Mouse (Mus musculus): ENCODE results near the gene Nutf2-ps1. TPM values are rescaled to one million over a fixed set of nuclear protein-coding genes. Genes with fewer than 3 reads are reported as not detected.
"Not testable (repeated sequence)": the region's sequence is repeated elsewhere in the genome, so short reads cannot be mapped to it uniquely, and the experiment has no call there.

Gene Nutf2-ps1
- total and polyA plus RNA-seq, 3 experiments = 50.8 to 509 (median 220) TPM

DNA sequence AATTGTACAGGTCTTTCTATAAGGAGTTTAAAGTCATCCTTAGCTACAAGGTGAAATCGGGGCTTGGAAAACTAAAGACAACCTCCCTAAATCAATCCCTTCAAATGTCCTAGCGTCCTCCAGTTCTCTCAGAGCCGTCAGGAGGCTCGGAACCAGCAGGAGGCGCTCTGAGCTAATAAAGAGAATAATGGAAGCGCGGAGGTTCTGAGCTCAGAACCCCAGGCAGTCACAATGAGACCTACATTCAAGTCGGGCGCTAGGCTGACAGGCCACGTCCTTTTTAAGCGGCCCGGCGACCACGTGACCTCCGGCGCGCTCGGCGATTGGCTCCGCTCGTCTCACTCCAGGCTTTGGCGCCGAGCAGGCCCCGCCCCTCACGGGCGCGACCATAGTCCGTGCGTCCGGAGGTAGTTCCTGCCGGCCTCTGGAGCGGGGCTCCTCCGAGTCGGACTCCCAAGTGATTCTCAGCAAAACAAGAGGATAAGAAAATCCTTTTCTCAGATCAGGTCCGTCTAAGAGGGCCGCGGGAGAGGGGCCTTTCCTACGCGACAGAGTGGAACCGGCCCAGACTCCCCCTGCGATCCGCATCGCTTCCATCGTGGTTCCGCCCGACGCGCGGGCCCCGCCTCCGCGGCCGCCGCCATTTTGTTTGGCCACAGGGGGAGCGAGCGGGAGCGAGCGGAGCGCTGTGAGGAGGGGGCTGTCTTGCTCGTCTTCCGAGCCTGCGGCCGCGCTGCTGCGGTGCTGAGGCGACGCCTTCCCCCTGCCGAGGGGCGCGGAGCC, 11.1 kb upstream of the Nutf2-ps1 start, which contains the start of gene Smc3 (continued):
- TF ChIP-seq HCFC1 (IDR thresholded peaks at IDR 0.05; ENCODE audit: low read depth, low read length) = peak; percentile 70
- TF ChIP-seq MEF2A (IDR thresholded peaks at IDR 0.05; ENCODE audit: borderline replicate concordance, low read depth, low read length) = peak; percentile 56; the same call in 1 of the 2 replicates
- 0 out of 2 replicates have a peak, but pooled peaks have one; percentile 72 for TF ChIP-seq E2F4 (IDR thresholded peaks at IDR 0.05; ENCODE audit: insufficient replicate concordance, low read depth, low read length)
- TF ChIP-seq RCOR1 (conservative IDR thresholded peaks at IDR 0.05; ENCODE audit: low read depth, low read length) = peak; percentile 62; the same call in 1 of the 2 replicates
- TF ChIP-seq SMC3 (IDR thresholded peaks at IDR 0.05; ENCODE audit: low read depth, low read length) = peak; percentile 70
- no peak for TF ChIP-seq MAFK (IDR thresholded peaks at IDR 0.05; ENCODE audit: insufficient replicate concordance, low read length)
- TF ChIP-seq ELF1 (IDR thresholded peaks at IDR 0.05; ENCODE audit: low read depth, low read length) = peak; percentile 53; the same call in 1 of the 2 replicates
- TF ChIP-seq NELFE (IDR thresholded peaks at IDR 0.05; ENCODE audit: low read depth, low read length) = peak; percentile 95
- peak; percentile 34; the same call in 1 of the 2 replicates for TF ChIP-seq MAZ (IDR thresholded peaks at IDR 0.05; ENCODE audit: low read depth, low read length)
- TF ChIP-seq TBP (conservative IDR thresholded peaks at IDR 0.05; ENCODE audit: low read depth, low read length) = peak; percentile 98
- TF ChIP-seq ZKSCAN1 (IDR thresholded peaks at IDR 0.05; ENCODE audit: borderline replicate concordance, low read depth, low read length) = no peak

DNA sequence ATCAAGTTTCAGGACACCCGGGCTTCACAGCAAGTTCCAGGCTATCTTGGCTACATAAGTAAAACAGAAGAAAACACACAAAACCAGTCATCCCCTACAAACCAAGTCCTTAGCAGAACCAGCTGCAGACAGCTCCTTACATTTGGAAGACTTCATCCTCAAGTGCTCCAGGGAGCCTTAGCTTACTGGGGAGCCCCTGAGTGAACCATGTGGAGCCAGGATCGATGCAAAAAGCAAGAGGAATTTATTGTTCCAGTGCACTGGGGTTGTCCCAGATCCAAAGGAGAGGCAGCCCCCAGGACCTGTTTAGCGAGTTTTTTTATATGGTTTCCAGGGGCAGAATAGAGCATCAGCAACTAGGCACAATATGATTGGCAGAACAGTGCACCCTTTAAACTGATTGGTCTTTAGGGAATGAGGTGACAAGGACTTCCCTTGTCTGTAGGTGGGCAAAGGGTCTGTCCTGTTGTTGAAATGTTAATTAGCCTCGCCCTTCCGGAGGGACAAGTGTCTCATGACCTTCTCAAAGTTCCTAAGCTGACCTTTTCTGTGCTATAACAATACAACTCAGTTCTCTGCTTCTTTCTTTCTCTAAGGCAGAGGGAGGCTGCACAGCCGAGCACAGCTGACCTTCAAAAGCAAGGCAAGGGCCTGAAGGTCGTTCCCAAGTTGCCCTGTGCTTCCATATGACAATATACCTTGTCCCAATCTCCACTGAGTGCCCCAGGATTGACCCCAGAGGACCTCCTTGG, 8.0 kb upstream of the Nutf2-ps1 start:
- Histone ChIP-seq H3K27me3 (replicated peaks) (peaks cover 3% of the 10 kb centered on the region), H3K36me3 (replicated peaks in 1 of 2; ENCODE audit: control insufficient read depth in 1 of 2, insufficient read depth in 1 of 2, low read length in 1 of 2) (peaks cover 0 to under 1% of the 10 kb centered on the region in 2 experiments), H3K9ac (ENCODE audit: insufficient read depth, low read depth) (no peak overlapping the region), H3K27ac (ENCODE audit: insufficient read depth, low read depth) (no peak overlapping the region), H3K4me1 (ENCODE audit: control insufficient read depth in 1 of 2, insufficient read depth in 2 of 2) (peaks cover 0 to 5% of the 10 kb centered on the region in 2 experiments; a peak in 2 of 4 replicates), H3K9me3 (replicated peaks; ENCODE audit: low read length) (peaks cover 3% of the 10 kb centered on the region), H3K4me2 (ENCODE audit: insufficient read depth, low read depth, poor library complexity, severe bottlenecking) (no peak overlapping the region), H3K79me2 (replicated peaks; ENCODE audit: control insufficient read depth, extremely low read depth, insufficient read depth, poor library complexity, severe bottlenecking) (peaks cover 17% of the 10 kb centered on the region), H3K4me3 (replicated peaks in 1 of 3; ENCODE audit: low read depth in 2 of 3, low read length in 2 of 3, poor library complexity in 1 of 3) (no peak overlapping the region)
- dilution Hi-C loops (cut with MboI; ENCODE audit: extremely low pct_ligation_motif_present, extremely low pct_unique_long_range_greater_than_20kb, low sequenced_read_pairs) = no loop called here
- in situ Hi-C loops (cut with MboI; ENCODE audit: low pct_ligation_motif_present, low pct_unique_long_range_greater_than_20kb, low sequenced_read_pairs) = loop anchor here (25.0 kb wide), 1 partner anchor 335 kb away; no protein-coding TSS in a partner anchor
- TF ChIP-seq BHLHE40 (IDR thresholded peaks at IDR 0.05; ENCODE audit: low read depth, low read length) (no peak), MXI1 (IDR thresholded peaks at IDR 0.05; ENCODE audit: low read depth, low read length) (no peak), NRF1 (IDR thresholded peaks at IDR 0.05; ENCODE audit: low read depth, low read length) (no peak), POLR2A (IDR thresholded peaks at IDR 0.05; ENCODE audit: low read depth, low read length) (no peak), IRF4 (IDR thresholded peaks at IDR 0.05; ENCODE audit: low read depth, low read length) (no peak), MAZ (IDR thresholded peaks at IDR 0.05; ENCODE audit: low read depth, low read length) (no peak), MAFK (IDR thresholded peaks at IDR 0.05; ENCODE audit: insufficient replicate concordance, low read length) (no peak), UBTF (IDR thresholded peaks at IDR 0.05; ENCODE audit: low read depth, low read length) (no peak), SMC3 (IDR thresholded peaks at IDR 0.05; ENCODE audit: low read depth, low read length) (no peak), MAX (IDR thresholded peaks at IDR 0.05; ENCODE audit: low read length) (no peak), JUND (conservative IDR thresholded peaks at IDR 0.05; ENCODE audit: low read depth, low read length) (no peak), USF1 (IDR thresholded peaks at IDR 0.05; ENCODE audit: low read depth, low read length) (no peak), GABPA (IDR thresholded peaks at IDR 0.05; ENCODE audit: insufficient replicate concordance, low read depth, low read length) (no peak)
- no peak for DNase-seq (ENCODE audit: extremely low read depth)

DNA sequence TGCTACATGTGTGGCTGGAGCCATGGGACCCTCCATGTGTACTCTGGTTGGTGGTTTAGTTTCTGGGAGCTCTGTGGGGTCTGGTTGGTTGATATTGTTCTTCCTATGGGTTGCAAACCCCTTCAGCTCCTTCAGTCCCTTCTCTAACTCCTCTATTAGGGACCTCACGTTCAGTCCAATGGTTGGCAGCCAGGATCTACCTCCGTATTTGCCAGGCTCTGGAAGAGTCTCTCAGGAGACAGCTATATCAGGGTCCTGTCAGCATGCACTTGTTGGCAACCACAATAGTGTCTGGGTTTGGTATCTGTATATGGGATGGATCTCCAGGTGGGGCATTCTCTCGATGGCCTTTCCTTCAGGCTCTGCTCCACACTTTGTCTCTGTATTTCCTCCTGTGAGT, 1.2 kb downstream of the Nutf2-ps1 start:
- H3K79me2 ChIP-seq (replicated peaks; ENCODE audit: control insufficient read depth, extremely low read depth, insufficient read depth, poor library complexity, severe bottlenecking); H3K27me3 ChIP-seq (replicated peaks); H3K36me3 ChIP-seq (replicated peaks in 1 of 2; ENCODE audit: control insufficient read depth in 1 of 2, insufficient read depth in 1 of 2, low read length in 1 of 2); H3K4me1 ChIP-seq (ENCODE audit: control insufficient read depth in 1 of 2, insufficient read depth in 2 of 2); DNase-seq (ENCODE audit: extremely low read depth); H3K27ac ChIP-seq (ENCODE audit: insufficient read depth, low read depth); dilution Hi-C loops (cut with MboI; ENCODE audit: extremely low pct_ligation_motif_present, extremely low pct_unique_long_range_greater_than_20kb, low sequenced_read_pairs); H3K9ac ChIP-seq (ENCODE audit: insufficient read depth, low read depth); H3K4me2 ChIP-seq (ENCODE audit: insufficient read depth, low read depth, poor library complexity, severe bottlenecking); H3K4me3 ChIP-seq (replicated peaks in 1 of 3; ENCODE audit: low read depth in 2 of 3, low read length in 2 of 3, poor library complexity in 1 of 3): not testable (repeated sequence)
- peaks cover 26% of the 10 kb centered on the region for H3K9me3 ChIP-seq (replicated peaks; ENCODE audit: low read length)
- in situ Hi-C loops (cut with MboI; ENCODE audit: low pct_ligation_motif_present, low pct_unique_long_range_greater_than_20kb, low sequenced_read_pairs) = loop anchor here (10.0 to 25.0 kb wide), 2 partner anchors 193 to 325 kb away; partner anchors contain the start of gene Smndc1
